Mouse (Mus musculus) urinary bladder, adult 18-20 months (tissue): ENCODE results near the gene Maco1.

Experiments
- DNase-seq, 2 experiments: peaks; one replicate each; pipeline ENCODE4 v3.0.0; 2022; ENCODE audit warnings: low spot score in 2 of 2, mixed read lengths in 2 of 2

Maco1 gene

GRCm38 (mm10) chr4:134772805-134773674 lies 80.1 kb downstream of the Maco1 start:
- no peak for DNase-seq

- no peak for DNase-seq
These were observed 83.3 kb downstream of the Maco1 start for GRCm38 (mm10) chr4:134769891-134770290.

GRCm38 (mm10) chr4:134769081-134769811 lies 83.9 kb downstream of the Maco1 start:
- no peak for DNase-seq

- peak in 1 of 2 experiments; percentile 77 for DNase-seq
These were observed 84.8 kb downstream of the Maco1 start for GRCm38 (mm10) chr4:134768226-134768888.

GRCm38 (mm10) chr4:134767426-134768225 lies 85.5 kb downstream of the Maco1 start, which contains the start of gene Ldlrap1:
TSS of gene Ldlrap1 (minus strand) at chr4:134768024.
- peak; percentile 75 to 82 for DNase-seq

- DNase-seq: no peak
These were observed 86.2 kb downstream of the Maco1 start for GRCm38 (mm10) chr4:134766904-134767425.

- no peak for DNase-seq
These were observed 86.9 kb downstream of the Maco1 start for GRCm38 (mm10) chr4:134766277-134766676.

GRCm38 (mm10) chr4:134764333-134764732 lies 88.8 kb downstream of the Maco1 start:
- no peak for DNase-seq

GRCm38 (mm10) chr4:134762360-134762759 lies 90.8 kb downstream of the Maco1 start:
- DNase-seq: peak in 1 of 2 experiments; percentile 42

- DNase-seq: peak in 1 of 2 experiments; percentile 58
These were observed 92.3 kb downstream of the Maco1 start for GRCm38 (mm10) chr4:134760793-134761201.

- DNase-seq: no peak
These were observed 92.9 kb downstream of the Maco1 start for GRCm38 (mm10) chr4:134760281-134760680.

- no peak for DNase-seq
These were observed 93.6 kb downstream of the Maco1 start for GRCm38 (mm10) chr4:134759564-134759963.

GRCm38 (mm10) chr4:134758922-134759321 lies 94.2 kb downstream of the Maco1 start:
- no peak for DNase-seq

- DNase-seq: no peak
These were observed 94.8 kb downstream of the Maco1 start for GRCm38 (mm10) chr4:134758367-134758766.

- no peak for DNase-seq
These were observed 96.2 kb downstream of the Maco1 start for GRCm38 (mm10) chr4:134756953-134757352.

- DNase-seq: no peak
These were observed 98.2 kb downstream of the Maco1 start for GRCm38 (mm10) chr4:134754941-134755340.

- no peak for DNase-seq
These were observed 98.8 kb downstream of the Maco1 start for GRCm38 (mm10) chr4:134754371-134754770.

GRCm38 (mm10) chr4:134753516-134754261 lies 99.5 kb downstream of the Maco1 start:
- DNase-seq: no peak

GRCm38 (mm10) chr4:134752911-134753426 lies 100.2 kb downstream of the Maco1 start:
- DNase-seq: no peak
